Mouse (Mus musculus) heart, adult 2 months (tissue): ENCODE measurements around the gene Elavl3.

Experiments
- CTCF ChIP-seq: fragments of 200-600 bp; IDR thresholded peaks from 2 replicates; pipeline ENCODE4 v1.8.1; 2022; ENCODE audit warnings: antibody characterized with exemption, mild to moderate bottlenecking, moderate library complexity
- POLR2A ChIP-seq: fragments of 200-500 bp; IDR thresholded peaks from 2 replicates; pipeline ENCODE4 v1.6.1; 2011; ENCODE audit warnings: mild to moderate bottlenecking, low read depth, low read length, control low read depth; ENCODE audit not compliant: insufficient read depth

- TF ChIP-seq CTCF (no peak), POLR2A (no peak)
These were observed 47.3 kb downstream of the Elavl3 start for GRCm38 (mm10) chr9:22004546-22004945.
